Mouse (Mus musculus) lung, embryonic 14.5 days (tissue): ENCODE measurements around the gene Gtf2f1. TPM values are rescaled to one million over a fixed set of nuclear protein-coding genes. Genes with fewer than 3 reads are reported as not detected.
A peak's percentile ranks its signal among the peaks of the same experiment; 100 is the strongest.

Source experiments
- ATAC-seq: fragments of 200-750 bp; cut with Nextera tagmentation; 2 replicates; pipeline ENCODE4 v1.8.0; 2017; ENCODE audit warnings: mild to moderate bottlenecking, moderate TSS enrichment, moderate library complexity; ENCODE audit not compliant: insufficient read depth
- DNase-seq: peaks from one replicate; pipeline ENCODE4 v3.0.0-alpha.2; 2015
- H3K27ac ChIP-seq: fragments of 300-500 bp; sonication (generic); 2 replicates; pipeline ENCODE4 v1.5.1; 2014; ENCODE audit warnings: low read depth, mild to moderate bottlenecking, moderate library complexity
- H3K27me3 ChIP-seq: fragments of 300-500 bp; sonication (generic); 2 replicates; pipeline ENCODE4 v1.6.1; 2014; ENCODE audit warnings: low read length, control low read depth; ENCODE audit not compliant: insufficient read depth
- H3K36me3 ChIP-seq: fragments of 300-500 bp; sonication (generic); 2 replicates; pipeline ENCODE4 v1.6.1; 2014; ENCODE audit warnings: control low read depth; ENCODE audit not compliant: insufficient read depth
- H3K4me1 ChIP-seq: fragments of 300-500 bp; sonication (generic); 2 replicates; pipeline ENCODE4 v1.6.1; 2014; ENCODE audit warnings: antibody characterized with exemption, control low read depth; ENCODE audit not compliant: insufficient read depth
- H3K4me2 ChIP-seq: fragments of 300-500 bp; sonication (generic); 2 replicates; pipeline ENCODE4 v1.6.1; 2014; ENCODE audit warnings: mild to moderate bottlenecking
- H3K4me3 ChIP-seq: fragments of 300-500 bp; sonication (generic); 2 replicates; pipeline ENCODE4 v1.5.1; 2014; ENCODE audit warnings: low read depth, low read length
- H3K9ac ChIP-seq: fragments of 300-500 bp; sonication (generic); 2 replicates; pipeline ENCODE4 v1.6.1; 2014
- H3K9me3 ChIP-seq: fragments of 300-500 bp; sonication (generic); 2 replicates; pipeline ENCODE4 v1.6.1; 2016; ENCODE audit warnings: low read depth, low read length, control low read depth
- CTCF ChIP-seq: IDR thresholded peaks from 2 replicates; pipeline ENCODE4 v1.5.1; 2016; ENCODE audit warnings: antibody characterized with exemption, low read depth
- WGBS: fragments of 180-500 bp; shearing (Covaris S2); extraction: QIAGEN DNeasy Blood & Tissue Kit; methylation state at CpG from one replicate; pipeline ENCODE4 v1.1.7; 2014; 5-methylcytosine and 5-hydroxymethylcytosine counted together
- polyA plus RNA-seq: library from polyadenylated mRNA; unstranded; fragments of >200 nt; fragmentation: Nextera tagmentation; extraction: Ambion mirVana; gene quantifications from 2 replicates; pipeline ENCODE4 v1.2.1, GENCODE M21; 2014

Gtf2f1 gene
- polyA plus RNA-seq, 1 experiment from 2014 or later = 60.2 TPM

DNA sequence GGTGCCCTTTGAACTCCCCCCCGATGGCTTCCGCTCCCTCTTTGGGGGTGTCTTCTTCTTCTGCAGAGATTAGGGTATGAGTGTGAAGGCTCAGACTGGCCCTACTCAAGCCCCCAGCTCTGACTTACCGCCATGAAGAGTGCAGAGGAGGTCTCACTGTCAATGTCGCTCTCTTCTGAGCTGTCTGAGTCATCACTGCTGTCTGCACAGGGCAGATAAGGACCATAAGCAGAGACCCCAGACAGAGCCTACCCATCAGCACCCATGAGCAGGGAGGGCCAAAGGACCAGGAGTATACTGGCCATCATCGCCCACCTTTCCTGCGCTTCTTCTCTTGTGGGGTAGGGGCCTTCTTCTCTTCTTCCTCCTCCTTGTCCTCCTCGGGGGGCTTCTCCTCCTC lies 7.1 kb downstream of the Gtf2f1 start:
- 87% methylated on average over 7 of the region's 7 CpGs for whole genome bisulfite sequencing
- no peak for TF ChIP-seq CTCF
- DNase-seq = no peak

DNA sequence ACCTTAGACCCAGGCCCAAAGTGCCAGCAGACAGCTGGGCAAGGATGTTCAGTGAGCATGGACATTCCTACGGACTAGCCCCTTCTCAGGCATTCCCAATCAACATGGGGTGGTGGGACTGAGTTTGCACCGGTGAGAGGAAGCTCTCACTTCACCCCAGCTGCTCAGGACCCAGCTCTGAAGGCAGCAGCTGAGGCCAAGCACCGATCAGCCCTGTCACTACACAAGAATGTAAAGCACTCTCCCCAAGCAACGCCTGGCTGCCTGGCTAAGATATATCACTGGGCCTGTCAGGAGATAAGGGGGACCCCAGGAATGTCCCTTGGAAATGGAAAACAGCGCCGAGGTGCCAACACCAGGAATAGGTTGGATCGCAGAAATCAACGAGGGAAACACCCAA lies 9.9 kb downstream of the Gtf2f1 start:
- TF ChIP-seq CTCF = no peak
- peaks cover 67% of the 10 kb centered on the region for H3K36me3 ChIP-seq
- H3K4me1 ChIP-seq = peaks cover 4% of the 10 kb centered on the region; the same call in 1 of the 2 replicates
- H3K9ac ChIP-seq = no peak overlapping the region
- DNase-seq (no peak), ATAC-seq (no peak)
- no peak overlapping the region for H3K4me2 ChIP-seq
- no peaks in the 10 kb centered on the region for H3K9me3 ChIP-seq
- 43% methylated on average over 8 of the region's 8 CpGs for WGBS
- H3K27me3 ChIP-seq = no peaks in the 10 kb centered on the region
- H3K4me3 ChIP-seq = no peak overlapping the region
- no peak overlapping the region for H3K27ac ChIP-seq

More for the DNA sequence above, 7.1 kb downstream of the Gtf2f1 start:
- no peak overlapping the region for H3K4me3 ChIP-seq
- no peak overlapping the region for H3K27ac ChIP-seq
- no peak overlapping the region for H3K4me2 ChIP-seq
- H3K9me3 ChIP-seq = no peaks in the 10 kb centered on the region
- ATAC-seq = no peak
- H3K9ac ChIP-seq = no peak overlapping the region
- peaks cover 88% of the 10 kb centered on the region for H3K36me3 ChIP-seq
- no peaks in the 10 kb centered on the region for H3K4me1 ChIP-seq
- no peaks in the 10 kb centered on the region for H3K27me3 ChIP-seq

GRCm38 (mm10) chr17:56999968-57000609 lies 11.0 kb downstream of the Gtf2f1 start, which contains the start of gene Pspn:
Pspn (minus strand) TSS chr17:57000018.
- ATAC-seq = no peak
- TF ChIP-seq CTCF = no peak
- H3K27me3 ChIP-seq = no peaks in the 10 kb centered on the region
- peaks cover 4% of the 10 kb centered on the region; the same call in 1 of the 2 replicates for H3K4me1 ChIP-seq
- no peaks in the 10 kb centered on the region for H3K9me3 ChIP-seq
- H3K36me3 ChIP-seq = peaks cover 67% of the 10 kb centered on the region
- no peak for DNase-seq
- WGBS = 78% methylated on average over 9 of the region's 9 CpGs
- H3K9ac ChIP-seq = no peak within 1 kb of the TSS
- no peak within 1 kb of the TSS for H3K4me3 ChIP-seq
- no peak within 1 kb of the TSS for H3K4me2 ChIP-seq
- no peak within 1 kb of the TSS for H3K27ac ChIP-seq

- no peak for TF ChIP-seq CTCF
- H3K36me3 ChIP-seq = peaks cover 68% of the 10 kb centered on the region
- 89% methylated on average over 9 of the region's 9 CpGs for WGBS
Measured at GRCm38 (mm10) chr17:56999414-56999813, 11.7 kb downstream of the Gtf2f1 start.

GRCm38 (mm10) chr17:56997029-56997667 lies 13.9 kb downstream of the Gtf2f1 start, which contains the start of gene Alkbh7:
Alkbh7 (plus strand) TSS chr17:56997339.
- H3K4me2 ChIP-seq = peak within 1 kb of the TSS; percentile 69
- H3K36me3 ChIP-seq = peaks cover 69% of the 10 kb centered on the region
- DNase-seq (peak; percentile 97), ATAC-seq (peak; percentile 99)
- peak within 1 kb of the TSS; percentile 60 for H3K9ac ChIP-seq
- H3K4me1 ChIP-seq = peaks cover 4% of the 10 kb centered on the region; the same call in 1 of the 2 replicates
- no peaks in the 10 kb centered on the region for H3K27me3 ChIP-seq
- TF ChIP-seq CTCF = peak; percentile 76
- 0 out of 2 replicates have a peak within 1 kb of the TSS, but pooled peaks have one; percentile 6 for H3K27ac ChIP-seq
- no peaks in the 10 kb centered on the region for H3K9me3 ChIP-seq
- 0% methylated on average over 38 of the region's 38 CpGs for WGBS
- peak within 1 kb of the TSS; percentile 71 for H3K4me3 ChIP-seq

More at GRCm38 (mm10) chr17:56999414-56999813, 11.7 kb downstream of the Gtf2f1 start:
- DNase-seq (no peak), ATAC-seq (no peak)
- no peak overlapping the region for H3K9ac ChIP-seq
- no peak overlapping the region for H3K4me3 ChIP-seq
- H3K27me3 ChIP-seq = no peaks in the 10 kb centered on the region
- H3K4me2 ChIP-seq = no peak overlapping the region
- peaks cover 4% of the 10 kb centered on the region; the same call in 1 of the 2 replicates for H3K4me1 ChIP-seq
- no peaks in the 10 kb centered on the region for H3K9me3 ChIP-seq
- no peak overlapping the region for H3K27ac ChIP-seq

GRCm38 (mm10) chr17:56996506-56996905 lies 14.6 kb downstream of the Gtf2f1 start:
- Histone ChIP-seq H3K4me2 (no peak overlapping the region; the same call in 1 of the 2 replicates), H3K9me3 (no peaks in the 10 kb centered on the region), H3K9ac (no peak overlapping the region), H3K27ac (no peak overlapping the region), H3K36me3 (peaks cover 71% of the 10 kb centered on the region), H3K27me3 (no peaks in the 10 kb centered on the region), H3K4me1 (peaks cover 4% of the 10 kb centered on the region; the same call in 1 of the 2 replicates), H3K4me3 (no peak overlapping the region)
- WGBS = 62% methylated on average over 2 of the region's 2 CpGs
- TF ChIP-seq CTCF = no peak
- DNase-seq (no peak), ATAC-seq (no peak)

DNA sequence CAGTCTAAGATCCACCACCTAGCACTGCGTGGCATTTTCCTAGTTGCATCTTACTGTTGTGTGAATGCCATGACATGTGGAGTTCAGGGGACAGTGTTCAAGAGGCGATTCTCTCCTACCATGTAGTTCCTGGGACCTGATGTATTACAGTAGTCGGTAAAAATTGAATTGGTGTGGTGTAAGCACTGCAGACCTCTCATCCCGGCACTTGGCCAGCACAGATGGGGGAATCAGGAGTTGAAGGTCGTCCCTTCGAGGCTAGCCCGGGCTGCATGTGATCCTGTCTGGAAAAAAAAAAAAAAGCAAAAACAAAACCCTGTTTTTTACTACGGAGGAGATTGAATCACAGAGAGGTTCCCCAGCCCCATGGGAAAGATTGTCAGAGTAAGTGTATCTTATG lies 16.0 kb downstream of the Gtf2f1 start:
- no peak overlapping the region for H3K4me3 ChIP-seq
- peaks cover 64% of the 10 kb centered on the region for H3K36me3 ChIP-seq
- H3K27me3 ChIP-seq = no peaks in the 10 kb centered on the region
- no peak overlapping the region for H3K4me2 ChIP-seq
- 85% methylated on average over 8 of the region's 8 CpGs for WGBS
- H3K4me1 ChIP-seq = peaks cover 9% of the 10 kb centered on the region
- no peak overlapping the region for H3K27ac ChIP-seq
- no peak overlapping the region for H3K9ac ChIP-seq
- no peak for TF ChIP-seq CTCF
- DNase-seq (no peak), ATAC-seq (no peak)
- H3K9me3 ChIP-seq = no peaks in the 10 kb centered on the region
